Mouse (Mus musculus) right cerebral cortex, postnatal 25 days (tissue): ENCODE measurements around the gene Wapl.

Experiments
- DNase-seq: peaks from one replicate; pipeline ENCODE4 v3.0.0; 2022

Gene Wapl

DNA sequence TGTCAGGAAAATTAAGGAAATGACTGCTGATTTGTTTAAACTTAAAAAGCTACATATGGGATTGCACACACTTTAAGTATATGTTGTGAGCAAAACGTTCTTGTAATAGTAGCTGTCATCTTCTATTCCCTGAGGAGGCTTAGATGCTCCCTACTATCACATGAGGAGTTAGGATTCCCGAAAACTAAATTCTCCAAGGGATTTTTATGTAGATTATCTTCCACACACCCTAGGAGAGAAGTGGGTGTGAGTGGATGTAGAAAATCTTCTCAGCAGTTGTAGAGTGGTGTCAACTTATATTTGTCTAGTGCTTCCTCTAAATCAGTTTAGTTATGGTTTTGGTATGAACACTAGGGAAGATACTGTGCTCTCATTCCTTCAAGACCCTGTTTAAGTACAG lies 36.5 kb downstream of the Wapl start:
- DNase-seq = no peak

DNA sequence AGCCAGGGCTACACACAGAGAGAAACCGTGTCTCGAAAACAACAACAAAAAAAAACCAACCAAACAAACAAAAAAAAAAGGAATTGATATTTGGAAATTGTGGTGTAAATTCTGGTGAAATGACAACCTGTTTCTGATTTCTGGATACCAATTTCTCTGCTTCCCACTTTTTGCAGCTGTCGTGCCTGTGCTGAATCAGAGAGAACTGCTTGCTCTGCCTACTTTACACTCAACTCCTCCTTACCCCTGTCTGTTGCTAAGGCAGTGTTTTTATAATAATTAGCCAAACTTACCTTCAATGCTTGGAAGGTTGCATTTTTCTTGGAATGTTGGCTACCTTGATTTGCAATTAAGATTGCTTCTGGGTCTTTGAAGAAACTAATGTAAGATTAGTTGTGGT lies 38.3 kb downstream of the Wapl start:
- no peak for DNase-seq

DNA sequence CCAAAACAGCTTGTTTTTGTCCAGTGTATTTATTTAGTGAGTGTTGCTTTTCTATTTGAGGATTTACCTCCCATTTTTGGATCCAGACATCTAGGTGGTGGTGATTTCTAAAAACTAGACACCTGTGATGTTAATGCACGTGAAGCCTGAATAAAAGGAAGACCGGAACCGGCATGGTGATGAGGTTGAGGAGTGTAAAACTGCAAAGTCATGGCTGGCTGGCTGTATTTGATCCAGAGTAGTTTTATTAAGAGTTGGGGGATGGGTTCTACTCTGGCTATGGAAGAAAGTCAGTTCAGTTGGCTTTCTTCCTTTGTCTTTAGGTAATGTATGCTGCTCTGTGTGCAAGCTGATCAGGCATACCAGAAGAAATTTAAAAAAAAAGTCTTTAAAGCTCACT lies 39.1 kb downstream of the Wapl start:
- no peak for DNase-seq

DNA sequence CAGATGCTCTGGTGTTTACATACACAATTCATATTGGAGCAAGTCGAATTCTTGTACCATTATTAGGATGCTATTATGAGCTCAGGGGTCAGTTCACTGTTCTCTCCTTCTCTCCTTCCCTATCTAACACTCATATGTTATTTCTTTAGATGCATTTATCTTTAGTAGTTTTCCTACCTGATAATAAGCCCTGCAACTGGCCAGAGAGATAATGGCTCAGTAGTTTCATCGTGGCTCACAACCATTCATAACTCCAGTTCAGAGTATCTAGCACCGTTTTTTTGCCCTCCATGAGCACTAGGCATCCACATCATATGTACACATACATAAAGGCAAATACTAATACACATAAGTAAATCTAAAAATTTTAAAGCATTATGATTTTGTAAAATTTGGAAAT lies 44.4 kb downstream of the Wapl start:
- DNase-seq = no peak

DNA sequence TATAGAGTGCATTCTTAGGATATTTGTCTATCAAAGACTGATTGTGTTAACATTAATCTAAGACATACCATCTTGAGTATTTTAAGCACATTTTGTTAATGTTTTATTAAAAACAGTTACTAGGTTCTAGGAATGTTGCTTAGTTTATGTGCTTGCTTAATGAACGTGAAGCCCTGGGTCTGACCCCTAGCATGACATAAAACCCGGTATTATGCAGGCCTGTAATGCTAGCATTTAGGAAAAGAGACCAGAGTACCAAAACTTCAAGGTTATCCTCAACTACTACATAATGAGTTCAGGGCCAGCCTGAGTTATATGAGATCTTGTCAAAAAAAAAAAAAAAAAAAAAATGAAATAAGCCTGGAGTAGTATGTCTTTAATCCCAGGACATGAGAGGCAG lies 54.0 kb downstream of the Wapl start:
- no peak for DNase-seq

DNA sequence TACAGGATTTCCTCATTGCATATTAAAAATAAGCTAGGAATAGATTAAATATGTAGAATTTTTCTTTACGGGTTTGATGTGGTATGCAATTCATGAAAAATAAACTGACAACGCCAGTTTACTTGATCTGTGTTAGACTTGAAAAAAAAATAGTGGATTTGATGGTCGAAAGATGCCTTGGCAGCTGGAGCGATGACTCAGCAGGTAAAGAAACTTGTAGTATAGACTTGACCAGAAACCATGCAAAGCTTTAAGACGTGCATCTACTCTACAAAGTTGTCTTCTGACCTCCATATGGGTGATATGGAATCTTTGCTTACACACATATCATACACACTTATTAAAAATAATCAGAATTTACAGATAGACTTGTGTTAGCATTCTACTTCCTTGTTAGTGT lies 61.7 kb downstream of the Wapl start:
- DNase-seq = no peak

DNA sequence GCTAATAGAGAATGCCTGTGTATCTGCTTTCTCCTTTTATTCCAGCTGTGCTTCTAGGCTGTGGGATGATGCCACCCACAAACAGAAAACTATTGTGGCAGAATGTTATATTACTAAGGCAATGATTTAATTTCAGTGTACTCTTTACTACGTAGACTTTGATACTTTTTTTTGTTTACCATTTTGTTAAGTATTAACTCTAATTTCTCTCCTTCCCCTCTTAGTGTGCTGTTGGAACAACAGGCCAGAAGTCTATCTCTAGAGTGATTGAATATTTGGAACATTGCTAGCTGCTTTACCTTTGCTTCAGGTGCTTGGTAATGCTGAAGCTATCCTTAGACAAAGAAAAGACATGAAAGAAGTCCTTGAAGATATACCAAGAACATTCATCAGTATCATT lies 71.7 kb downstream of the Wapl start:
- DNase-seq = no peak

DNA sequence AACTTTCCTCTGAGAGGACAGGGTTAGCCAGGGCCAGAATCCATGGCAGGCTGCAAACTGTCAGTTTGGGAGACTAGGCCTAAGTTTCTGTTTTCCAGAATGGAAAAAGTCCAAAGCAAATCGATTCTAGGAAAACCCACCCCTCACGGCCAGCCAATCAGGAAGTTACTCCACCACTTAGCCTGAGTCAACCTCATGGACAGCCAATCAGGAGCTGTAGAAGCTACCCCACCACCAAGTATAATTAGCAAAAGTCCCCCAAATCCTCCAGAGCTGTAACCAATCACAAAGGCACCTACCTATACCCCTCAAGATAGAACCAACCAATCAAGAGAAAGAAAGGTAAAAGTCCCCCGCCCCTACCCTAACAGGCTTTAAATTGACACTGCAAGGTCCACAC lies 82.0 kb downstream of the Wapl start:
- DNase-seq = no peak

DNA sequence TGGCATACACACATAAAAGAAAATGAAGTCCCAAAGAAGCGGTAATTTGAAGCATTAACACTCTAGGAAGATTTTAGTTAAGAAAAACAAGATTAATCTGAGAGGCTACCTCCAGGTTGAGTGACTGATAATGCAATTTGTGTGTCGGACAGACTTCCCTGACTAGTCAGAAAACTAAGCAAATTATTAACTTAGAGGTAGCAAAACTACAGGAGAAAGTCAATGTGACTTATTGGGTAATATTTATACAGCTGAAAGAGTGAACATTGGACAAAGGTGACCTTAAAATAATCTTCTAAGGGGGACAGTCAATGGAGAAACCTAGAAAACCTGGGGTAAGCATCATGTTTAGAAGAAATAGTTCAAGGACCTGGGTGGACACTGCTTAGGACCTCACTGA lies 86.2 kb downstream of the Wapl start:
- DNase-seq = no peak

DNA sequence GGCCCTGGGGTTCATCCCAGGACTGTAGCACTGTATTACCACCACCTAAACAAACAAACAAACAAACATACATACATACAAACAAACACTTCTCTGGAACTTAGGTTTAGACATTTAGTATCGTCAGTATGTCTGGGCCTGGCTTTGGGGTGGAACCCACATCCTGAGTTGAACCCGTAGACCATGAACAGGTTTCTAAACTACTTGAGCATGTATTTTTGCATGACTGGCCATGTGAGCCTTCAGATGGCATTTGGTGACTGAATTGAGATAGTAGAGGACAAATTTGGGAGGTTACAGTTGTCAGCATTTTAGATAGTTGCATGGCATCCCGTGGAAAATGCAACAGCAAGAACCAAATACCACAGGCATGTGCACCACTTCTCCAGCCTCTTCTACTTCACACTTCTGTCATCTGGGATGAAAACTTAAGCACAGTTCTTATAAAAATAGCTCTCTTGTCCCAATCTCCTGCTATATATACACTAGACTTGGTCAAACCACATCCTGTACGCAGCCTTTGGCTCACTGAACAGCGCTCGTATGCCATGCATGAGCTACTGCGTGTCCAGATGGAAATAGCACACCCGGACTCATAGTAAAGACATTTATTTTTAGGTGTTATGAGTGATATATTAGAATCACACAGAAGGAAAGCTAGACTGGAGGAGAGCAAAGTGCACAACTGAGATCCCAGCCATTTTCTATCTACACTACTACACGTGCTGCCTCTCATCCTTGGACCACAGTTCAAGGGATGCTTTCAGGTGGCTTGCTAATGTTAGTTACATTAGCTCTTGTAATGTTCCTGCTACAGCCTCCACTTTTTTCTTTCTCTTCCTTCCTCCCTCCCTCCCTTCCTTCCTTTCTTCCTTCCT lies 87.6 kb downstream of the Wapl start:
- DNase-seq = no peak

DNA sequence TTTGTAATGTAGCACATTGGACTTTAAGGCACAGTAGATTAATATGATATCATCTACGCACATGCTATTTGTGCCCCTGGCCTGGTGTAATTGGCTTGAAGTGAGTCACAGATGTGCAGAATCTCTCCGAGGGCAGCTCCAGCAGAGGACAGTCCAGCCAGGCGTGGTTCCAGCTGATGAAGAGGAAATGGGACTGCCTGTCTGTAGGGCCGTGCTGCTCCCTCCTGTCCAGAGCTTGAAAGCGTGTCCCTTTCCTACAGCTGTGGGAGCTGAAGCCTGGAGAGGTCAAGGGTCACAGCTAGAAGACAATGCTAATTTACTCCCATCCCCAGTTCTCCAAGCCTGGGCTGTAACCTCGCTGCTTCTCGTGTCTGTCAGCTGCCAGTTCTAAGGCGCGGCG lies 89.0 kb downstream of the Wapl start:
- DNase-seq = no peak

DNA sequence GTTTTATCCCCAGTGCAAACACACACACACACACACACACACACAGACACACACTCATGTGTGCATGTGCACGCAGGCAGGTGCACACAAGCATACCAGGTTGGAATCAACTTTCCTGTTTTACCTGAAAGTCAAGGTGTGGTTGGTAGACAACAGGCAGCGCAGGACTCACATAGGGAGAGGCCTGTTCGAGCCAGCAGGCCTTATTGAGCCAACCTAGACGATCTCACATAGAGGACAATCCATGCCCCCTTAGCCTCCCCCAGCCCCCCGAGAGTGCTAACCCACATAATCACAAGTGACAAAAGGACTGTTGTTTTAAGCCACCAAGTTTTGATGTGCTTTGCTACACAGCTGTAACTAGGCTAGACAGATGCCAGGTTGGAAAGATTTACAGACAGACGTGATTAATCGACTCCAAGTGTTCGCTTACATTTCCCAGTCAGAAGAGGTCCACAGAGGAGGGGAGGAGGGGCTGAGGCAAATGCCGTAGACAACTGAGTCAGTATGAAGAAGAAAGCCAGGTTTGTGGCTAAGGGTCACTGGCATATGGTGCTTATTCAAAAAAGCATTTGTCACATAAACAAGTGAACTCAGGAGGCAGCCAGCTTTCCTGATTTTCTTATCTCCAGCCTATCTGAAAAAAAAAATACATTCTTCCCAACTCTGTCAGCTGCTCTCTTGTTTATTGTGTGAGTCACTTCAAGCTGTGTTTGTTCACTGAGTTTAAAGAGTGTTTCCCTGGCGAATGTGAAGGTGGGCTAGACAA lies 90.2 kb downstream of the Wapl start:
- DNase-seq = no peak

DNA sequence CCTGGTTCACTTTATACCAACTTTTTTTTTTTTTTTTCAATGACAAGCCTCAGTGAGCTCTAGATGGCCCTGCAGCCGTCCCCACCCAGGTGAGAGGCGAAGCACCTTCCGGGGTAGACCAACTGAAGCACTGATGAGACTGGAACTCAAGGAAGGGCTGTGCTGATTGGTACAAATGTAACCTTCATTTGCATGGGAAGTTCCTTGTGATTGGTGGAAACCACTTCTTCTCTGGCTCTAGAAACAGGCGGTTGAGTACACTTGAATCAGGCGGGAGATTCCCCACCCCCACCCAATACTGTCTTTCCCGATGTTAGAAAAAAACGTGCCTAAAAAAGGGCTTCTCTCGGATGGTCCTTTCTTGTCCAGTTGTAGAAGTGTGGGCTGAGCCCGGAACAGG lies 91.2 kb downstream of the Wapl start:
- no peak for DNase-seq

DNA sequence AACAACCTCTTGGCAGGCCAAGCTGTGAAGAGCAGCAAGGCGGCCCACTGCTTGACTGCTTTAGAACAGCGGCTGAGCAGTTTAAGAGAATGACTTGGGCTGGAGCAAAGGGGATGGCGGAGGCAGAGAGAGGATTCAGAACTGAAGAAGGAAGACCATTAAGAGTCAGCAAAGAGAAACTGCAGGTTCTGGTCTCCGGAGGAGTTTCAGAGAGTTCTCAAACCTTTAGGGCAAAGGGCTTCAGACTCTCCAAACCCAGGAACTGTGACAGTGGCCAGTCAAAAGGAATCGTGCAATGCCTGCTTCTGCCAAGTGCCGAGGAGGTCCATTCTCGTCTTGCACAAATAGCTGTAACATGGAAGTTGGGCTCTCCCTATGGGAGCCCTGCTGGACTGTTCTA lies 91.7 kb downstream of the Wapl start:
- DNase-seq = no peak

DNA sequence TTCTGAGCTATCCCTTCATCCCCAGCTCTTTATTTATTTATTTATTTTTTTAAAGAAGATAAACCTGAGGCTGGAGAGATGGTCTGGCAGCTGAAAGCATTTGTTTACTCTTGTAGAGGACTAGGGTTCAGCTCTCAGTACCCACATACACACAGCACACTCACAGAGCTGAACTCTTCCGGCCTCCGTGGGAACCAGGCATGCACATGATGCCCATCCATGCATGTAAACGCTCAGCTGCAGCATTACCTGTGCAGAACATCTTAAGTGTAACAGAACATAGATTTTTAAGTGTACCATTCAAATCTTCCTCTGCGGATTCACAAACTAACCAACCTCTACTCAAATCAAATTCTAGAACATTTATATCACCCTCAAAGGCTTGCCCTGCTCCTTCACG lies 92.5 kb downstream of the Wapl start:
- no peak for DNase-seq

DNA sequence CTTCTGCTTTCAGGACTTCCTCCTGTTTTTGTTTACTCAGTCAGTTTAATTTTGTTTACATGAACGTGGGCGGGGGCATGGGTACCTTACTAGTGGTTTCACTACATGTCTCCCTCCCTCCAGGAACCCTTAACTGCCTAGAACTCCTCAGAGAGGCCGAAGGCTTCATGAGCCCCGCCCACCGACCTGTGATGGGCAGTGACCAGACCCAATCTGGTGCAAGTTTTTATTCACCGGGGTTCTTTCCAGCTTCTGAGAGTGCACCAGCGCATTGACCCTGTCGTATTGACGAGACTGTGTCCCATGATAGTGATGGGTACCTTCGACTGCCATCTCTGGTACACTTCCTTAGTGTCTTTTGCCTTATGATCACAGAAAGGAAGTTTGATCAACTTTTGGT lies 94.6 kb downstream of the Wapl start:
- peak; percentile 36 for DNase-seq

DNA sequence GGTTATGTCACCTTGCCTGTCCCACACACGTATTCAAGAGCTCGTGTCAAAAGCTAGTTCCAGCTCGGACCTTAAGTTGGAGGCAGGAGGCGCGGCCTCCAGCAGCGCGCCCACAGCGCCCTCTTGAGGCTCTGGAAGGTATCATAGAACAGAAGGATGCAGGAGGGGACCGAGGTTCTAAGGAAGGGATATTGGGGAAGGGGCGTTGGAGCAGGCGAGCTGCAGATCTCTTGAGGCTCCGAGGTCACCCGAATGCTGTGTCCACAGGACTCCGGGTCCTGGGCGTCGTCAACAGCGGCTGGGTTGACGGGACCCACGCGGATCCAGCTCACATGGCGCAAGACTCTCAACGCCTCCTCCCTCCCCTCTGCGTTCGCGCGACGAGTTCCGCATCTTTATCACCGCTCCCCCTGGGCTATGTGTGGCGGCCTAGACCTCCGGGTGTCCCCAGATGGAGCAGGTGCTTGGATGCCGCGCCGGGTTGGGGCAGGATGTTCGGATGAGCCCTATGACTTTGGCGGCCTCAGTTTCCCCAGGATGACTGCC lies 95.4 kb downstream of the Wapl start:
- DNase-seq = peak; percentile 62

DNA sequence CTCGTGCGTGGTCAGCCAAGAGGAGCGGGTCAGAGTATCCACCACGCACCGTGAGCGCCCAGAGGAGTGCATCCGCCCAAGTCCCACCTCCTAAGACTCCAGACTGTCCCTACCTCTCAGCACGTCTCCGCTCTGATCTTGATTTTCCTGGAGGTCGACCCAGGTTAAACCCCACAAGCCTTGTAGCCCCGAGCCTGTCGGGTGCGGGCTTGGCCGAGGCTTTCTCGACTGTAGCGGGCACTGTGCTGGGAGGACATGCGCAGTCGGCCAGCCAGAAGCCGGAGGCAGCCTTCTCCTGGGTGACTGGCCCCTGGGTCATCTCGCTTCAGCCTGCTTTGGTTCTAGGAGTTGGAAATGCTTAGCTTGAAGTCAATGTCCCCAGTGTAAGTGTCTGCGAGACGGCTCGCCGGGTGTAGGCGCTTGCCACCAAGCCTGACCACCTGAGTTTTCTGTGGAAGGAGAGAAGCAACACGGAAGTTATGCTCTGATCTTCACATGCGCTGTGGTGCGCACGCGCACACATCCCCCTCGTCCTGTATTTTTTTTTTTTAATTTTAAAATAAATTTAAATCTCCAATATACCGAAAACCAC lies 95.9 kb downstream of the Wapl start:
- DNase-seq = peak; percentile 66

DNA sequence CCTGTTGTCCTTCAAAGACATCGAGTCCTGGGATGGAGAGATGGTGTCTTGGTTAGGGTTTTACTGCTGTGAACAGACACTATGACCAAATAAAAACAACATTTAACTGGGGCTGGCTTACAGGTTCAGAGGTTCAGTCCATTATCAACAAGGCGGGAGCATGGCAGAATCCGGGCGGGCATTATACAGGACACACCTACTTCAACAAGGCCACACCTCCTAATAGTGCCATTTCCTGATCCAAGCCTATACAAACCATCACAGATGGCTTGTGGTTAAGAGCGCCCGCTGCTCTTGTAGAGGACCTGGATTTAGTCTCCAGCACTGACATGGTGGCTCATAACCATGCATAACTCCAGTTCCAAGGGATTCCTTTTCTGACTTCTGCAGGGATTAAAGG lies 96.7 kb downstream of the Wapl start:
- DNase-seq = no peak

DNA sequence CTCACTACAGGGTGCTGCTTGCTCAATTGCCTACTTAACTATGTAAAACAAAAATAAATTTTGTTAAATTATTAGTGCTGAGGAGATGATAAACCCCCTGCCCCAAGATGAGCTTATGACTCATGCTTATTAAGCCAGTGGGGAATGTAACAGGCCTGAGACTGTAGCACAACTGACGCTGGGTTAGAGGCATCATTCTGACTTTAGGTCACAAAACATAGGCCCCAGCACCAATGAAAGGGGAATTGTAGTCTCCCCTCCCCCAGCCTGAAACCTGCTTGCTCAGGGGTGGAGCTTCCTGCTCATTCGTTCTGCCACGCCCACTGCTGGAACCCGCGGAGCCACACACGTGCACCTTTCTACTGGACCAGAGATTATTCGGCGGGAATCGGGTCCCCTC lies 97.9 kb downstream of the Wapl start:
- DNase-seq = no peak

DNA sequence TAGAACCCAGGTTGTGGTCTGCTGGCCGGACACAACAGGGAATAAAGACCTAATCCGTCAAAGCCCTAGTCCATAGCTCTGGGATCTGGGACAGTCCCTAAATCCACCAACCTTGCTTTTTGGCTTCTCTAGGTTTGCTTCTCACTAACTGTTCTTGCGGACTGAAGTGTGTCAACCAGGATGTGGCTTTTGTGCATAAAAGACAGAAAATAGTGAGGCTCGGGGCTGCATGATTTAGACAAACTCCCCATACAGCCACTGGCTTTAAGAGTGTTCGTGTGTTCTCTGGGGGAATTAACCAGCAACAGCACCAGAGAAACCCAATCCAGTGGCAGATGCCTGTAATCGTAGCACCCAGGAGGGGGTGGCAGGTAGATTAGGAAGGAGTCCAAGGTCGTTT lies 98.4 kb downstream of the Wapl start:
- no peak for DNase-seq

DNA sequence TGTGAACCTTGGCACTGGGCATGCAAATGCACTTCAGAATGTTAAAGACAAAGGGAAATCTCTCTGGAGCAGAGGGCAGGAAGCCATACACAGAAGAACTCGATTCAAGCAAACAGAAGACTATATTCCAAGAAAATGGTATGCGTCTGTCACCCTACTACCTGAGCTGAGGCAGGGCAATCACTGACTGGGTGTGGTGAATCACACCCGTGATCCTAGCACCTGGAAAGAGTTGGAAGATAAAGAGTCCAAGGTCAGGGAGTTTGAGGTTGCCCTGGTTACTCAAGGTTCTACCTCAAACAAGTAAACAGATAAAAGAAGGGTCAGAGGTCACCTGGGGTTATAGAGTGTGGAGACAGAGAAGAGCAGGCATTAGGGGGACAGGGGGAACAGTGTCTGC lies 100.0 kb downstream of the Wapl start:
- DNase-seq = no peak

DNA sequence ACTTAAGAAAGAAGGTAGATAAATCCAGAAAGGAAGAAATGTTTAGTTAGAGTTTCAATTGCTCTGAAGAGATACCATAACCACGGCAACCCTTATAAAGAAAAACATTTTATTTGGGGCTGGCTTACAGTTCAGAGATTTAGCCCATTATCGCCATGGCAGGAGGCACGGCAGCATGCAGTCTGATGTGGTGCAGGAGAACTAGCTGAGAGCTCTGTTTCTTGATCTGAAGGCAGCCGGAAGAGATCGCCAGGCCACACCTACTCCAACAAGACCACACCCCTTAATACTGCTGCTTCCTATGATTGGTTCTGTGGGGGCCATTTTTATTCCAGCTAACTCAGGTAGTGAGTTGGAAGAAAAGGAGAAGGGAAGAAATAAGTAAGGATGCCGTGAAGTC lies 100.5 kb downstream of the Wapl start:
- DNase-seq = no peak
